Mouse (Mus musculus) thymus, postnatal 10 days (tissue): Measurements from ENCODE around the gene Stat5b.

ENCODE experiments used
- DNase-seq, 2 experiments: peaks; one replicate each; pipeline ENCODE4 v3.0.0; 2021; ENCODE audit warnings: low spot score in 2 of 2

The Stat5b gene

GRCm38 (mm10) chr11:100738066-100738604 is 112.4 kb downstream of the Stat5b start, which contains the start of gene Rab5c:
Rab5c (minus strand) TSS chr11:100738215.
- peak; percentile 96 to 98 for DNase-seq

GRCm38 (mm10) chr11:100737105-100737733 is 113.3 kb downstream of the Stat5b start:
- no peak for DNase-seq

DNA sequence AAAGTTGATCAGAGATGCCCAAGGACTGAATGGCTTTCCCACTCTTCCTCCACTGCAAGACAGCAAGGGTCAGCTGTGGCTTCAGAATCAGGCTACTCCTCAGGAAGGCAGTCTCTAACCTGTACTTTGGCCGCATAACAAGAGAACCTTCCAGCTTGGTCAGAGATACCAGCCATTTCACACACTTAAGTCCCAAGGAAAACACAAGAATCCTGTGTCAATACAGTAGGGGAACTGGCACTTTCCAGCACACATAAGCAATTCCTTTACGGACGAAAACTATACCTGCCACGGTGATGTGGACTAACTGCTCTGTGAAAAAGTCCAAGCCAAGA is 113.8 kb downstream of the Stat5b start:
- DNase-seq, result no peak

DNA sequence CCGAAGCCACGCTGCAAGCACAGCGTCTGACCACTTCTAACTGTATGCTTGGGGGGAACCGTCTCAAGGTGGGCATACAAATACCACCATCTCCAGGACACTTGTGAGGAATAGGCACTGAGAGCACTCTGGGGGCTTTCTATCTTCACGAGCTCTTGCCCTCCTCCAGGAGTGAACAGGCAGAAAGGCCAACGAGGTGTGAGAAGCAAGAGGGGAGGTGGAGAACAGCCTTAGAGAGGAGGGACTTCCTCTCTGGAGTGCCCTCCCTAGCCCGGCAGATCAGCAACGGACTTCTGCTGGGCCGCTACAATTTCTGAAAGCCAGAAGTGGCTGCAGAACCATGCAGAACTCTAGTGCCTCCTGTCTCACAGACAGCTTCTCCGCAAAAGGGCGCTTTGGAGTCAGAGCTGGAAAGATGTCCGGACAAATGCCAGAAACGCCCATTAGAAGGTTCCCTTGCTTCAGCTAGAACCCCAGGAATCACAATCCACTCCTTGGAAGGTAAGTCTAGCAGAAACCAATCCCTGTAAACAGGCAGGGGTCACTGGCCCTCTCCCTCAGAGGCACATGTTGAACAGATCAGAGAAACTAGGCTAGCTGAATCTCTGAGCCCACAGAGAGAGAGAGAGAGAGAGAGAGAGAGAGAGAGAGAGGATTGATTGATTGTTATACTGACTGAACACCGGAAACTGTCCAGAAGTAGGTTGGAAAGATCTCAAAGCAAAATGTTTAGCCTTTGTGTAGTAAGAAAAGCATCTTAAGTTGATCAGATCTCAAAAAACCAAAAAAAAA is 114.4 kb downstream of the Stat5b start:
- no peak for DNase-seq

DNA sequence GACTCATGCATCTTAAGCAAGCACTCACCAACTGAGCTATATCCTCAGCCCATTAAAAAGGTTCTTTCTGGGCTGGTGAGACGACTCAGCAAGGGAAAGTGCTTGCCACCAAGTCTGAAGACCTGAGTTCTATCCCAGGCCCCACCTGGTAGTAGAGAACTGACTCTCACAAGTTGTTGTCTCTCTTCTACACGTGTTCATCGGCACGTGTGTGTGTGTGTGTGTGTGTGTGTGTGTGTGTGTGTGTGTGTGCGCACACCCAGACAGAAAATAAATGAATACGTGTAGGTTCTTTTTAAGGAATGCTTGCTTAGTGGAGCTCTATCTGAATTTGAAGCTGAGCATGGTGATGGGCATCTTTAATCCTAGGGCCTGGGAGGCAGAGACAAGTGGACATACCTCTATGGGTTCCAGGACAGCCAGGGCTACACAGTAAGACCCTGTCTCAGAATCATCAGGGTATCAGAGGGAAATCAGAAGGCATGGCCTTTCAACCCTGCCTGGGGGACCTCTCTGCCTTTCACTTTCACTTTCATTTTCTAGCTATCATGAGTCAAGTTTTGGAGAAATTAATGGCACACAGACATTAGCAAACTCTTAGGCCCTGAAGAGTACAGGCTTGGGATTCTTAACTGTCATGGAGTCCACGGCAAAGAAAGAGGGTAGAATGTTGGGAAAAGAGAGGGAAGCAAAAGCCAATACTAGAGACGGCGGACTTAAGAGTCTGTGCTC is 115.2 kb downstream of the Stat5b start:
- no peak for DNase-seq
